Mouse (Mus musculus) left cerebral cortex, adult 9 months (tissue): ENCODE results near the gene Nln.

Experiments
- DNase-seq, 2 experiments: peaks; one replicate each; pipeline ENCODE4 v3.0.0; 2022; ENCODE audit warnings: low spot score in 2 of 2

Gene Nln

GRCm38 (mm10) chr13:104041481-104041880 is 67.9 kb downstream of the Nln start:
- DNase-seq: no peak

DNA sequence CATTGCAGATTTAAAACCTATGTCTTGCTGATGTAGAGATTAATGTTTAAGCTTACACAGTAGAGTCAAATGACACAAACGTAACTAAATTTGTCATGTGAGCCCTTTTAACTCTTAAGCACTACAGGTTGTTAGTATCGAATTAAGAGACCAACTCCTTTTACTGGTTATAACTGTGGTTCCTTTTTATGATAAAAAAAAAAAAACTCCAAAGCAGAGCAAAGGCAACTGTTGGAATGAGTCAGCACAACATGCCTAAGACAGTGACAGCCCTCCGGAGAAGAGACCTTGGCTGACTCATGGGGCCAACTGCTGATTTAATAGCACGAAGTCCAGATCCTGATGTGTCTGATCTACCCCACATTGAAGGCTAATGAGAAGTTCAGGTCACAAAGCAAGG is 68.5 kb downstream of the Nln start:
- DNase-seq: no peak

DNA sequence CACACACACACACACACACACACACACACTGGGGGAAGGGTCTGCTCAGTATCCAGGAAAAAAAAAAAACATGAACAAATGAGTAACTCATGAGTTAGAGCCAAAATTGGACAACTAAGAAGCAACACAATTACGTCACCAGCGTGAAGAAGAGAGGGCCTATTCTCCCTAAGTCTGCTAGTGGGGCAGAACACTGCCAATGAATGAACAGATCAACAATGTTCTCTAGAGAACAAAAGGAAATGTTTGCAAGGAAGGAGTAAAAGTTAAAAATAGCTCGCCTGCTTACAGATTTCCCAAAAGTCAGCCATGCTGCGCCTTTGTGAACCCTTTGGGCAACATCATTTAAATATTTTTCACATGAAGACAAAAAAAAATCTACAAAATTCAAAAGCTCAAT is 69.6 kb downstream of the Nln start:
- DNase-seq: no peak

- DNase-seq: no peak
These were observed 70.5 kb downstream of the Nln start for GRCm38 (mm10) chr13:104038891-104039290.

DNA sequence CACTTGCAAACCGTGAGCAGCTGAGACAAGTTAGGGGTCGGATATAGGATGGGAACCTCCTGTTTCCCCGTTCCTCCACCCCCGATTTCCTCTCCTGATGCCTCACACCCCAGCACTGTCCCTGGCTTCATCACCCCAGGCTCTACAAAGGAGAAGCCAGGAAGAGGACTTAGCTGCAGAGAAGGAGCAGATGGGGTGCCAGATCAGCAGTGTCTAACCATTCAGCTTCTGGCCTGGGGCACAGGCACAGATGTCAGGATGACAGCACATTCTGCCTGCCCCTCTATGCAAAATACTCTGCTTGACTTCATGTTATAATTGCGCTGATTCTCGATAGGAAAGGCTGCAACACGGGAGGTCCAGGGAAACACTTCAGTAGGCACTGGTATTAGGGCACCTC is 71.1 kb downstream of the Nln start:
- DNase-seq: no peak

- no peak for DNase-seq
These were observed 71.7 kb downstream of the Nln start for GRCm38 (mm10) chr13:104037531-104038290.

DNA sequence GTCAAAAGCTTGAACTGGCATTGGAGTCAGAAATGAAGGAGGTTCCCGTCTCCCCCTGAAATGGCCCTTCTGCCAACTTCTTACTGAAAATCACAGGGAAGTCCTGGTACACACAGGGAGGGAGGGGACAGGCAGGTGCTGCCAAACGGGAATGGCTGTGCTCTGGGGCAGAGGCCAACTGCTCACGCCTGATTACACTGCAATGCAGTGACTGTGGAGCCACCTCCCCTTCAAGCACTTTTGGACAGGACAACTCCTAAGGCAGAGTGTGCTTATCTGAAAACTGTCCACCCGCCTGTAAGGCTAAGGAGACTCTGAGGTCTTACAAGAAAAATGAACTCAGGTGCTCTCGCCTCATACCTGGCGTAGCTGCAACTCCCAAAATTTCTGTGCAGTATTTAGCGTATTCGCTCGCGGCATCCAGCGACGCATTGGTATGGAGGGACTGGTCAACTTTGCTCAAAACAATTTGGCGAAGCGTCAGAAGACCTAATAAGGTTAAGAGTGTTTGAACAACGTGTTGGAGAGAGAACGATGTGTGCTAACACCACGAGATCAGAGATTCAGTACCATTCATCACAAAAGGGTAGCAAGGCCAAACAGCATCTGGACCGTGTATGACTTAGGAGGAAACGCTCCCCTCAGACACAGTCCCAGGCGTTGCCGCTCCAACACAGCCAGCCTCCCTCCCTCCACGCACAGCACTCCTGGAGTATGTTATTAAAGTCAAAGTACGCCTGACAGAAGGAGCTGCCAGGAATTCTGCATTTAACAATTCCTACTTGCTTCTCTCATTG is 72.7 kb downstream of the Nln start:
- no peak for DNase-seq

DNA sequence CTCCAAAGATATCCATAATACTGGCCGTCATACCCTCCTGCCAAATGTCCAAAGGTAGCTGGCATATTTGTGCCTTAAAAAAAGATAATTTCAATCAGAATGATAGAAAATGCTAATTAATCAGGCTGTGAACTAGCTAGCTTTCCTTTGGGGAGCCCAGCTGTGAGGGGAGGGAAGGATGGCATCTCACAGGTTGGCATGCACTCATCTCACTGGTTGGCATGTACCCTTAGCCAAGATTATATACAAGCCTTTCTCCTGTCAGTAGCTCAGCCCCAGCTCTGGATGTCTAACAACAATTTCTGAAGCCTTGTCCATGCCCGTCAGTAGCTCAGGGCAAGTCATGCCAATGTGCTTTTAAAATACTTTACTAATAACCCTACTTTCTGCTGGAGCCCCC is 73.8 kb downstream of the Nln start:
- DNase-seq: no peak

GRCm38 (mm10) chr13:104034854-104035253 is 74.6 kb downstream of the Nln start:
- DNase-seq: no peak

- no peak for DNase-seq
These were observed 76.7 kb downstream of the Nln start for GRCm38 (mm10) chr13:104032620-104033133.

DNA sequence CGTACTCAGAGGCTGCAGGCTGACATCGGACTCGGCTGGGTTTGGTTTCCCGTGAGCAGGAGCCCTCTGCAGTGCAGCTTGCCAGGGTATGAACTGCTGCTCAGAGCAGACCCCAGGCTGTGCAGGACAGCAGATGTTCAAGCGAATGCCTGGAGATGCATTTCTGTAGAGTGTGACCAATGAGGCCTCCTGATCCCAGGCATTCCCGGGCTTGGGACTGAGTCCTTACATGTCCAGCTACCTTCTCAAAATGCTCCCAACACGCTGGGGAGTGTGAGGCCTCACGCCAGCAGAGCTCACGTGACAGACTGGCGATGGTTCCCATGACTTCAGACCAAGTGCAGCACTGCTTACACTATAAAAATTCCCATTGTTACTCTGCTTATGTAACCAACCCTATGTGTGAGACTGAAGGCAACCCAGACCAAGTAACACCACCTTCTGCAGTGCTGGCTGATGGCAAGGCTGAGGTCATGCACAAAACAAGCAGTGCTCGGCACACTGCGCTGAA is 77.5 kb downstream of the Nln start:
- peak; percentile 47 to 56 for DNase-seq

DNA sequence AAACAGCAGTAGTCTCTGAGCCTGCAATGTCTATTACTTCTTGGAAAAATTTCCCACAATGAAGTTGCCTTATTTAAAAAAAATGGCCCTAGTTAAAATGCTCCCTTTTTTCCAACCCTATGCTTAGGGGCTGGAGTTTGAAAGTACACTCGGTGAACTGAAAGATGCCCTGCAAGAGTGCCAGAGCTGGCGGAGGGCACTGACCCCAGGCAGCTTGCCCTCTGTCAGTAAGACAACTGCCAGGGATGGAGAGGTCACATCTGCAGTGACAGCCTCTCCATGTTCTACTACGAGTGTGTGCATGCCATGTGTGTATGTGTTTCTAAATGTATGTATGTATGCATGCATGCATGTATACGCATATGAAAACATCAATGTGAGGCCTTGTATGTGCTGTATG is 78.5 kb downstream of the Nln start:
- no peak for DNase-seq

- no peak for DNase-seq
These were observed 79.9 kb downstream of the Nln start for GRCm38 (mm10) chr13:104029511-104029910.

GRCm38 (mm10) chr13:104029089-104029488 is 80.3 kb downstream of the Nln start:
- no peak for DNase-seq

DNA sequence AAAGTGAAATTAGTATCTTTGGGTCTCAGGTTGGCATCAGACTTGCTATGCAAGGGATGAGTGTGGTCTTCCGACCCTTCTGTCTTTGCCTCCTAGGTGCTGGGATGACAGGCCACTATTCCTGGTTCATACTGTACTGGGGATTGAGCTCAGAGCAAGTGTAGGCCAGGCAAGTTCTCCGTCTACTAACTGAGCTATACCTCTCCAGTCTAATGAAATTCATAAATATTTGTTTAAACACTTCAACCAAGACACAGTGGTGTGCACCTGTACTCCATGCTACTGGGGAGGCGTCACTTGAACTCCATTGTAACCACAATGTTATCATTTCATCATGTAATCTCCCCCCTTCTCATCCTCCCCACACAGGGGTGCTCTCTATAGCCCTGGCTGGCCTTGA is 82.9 kb downstream of the Nln start:
- DNase-seq: no peak

DNA sequence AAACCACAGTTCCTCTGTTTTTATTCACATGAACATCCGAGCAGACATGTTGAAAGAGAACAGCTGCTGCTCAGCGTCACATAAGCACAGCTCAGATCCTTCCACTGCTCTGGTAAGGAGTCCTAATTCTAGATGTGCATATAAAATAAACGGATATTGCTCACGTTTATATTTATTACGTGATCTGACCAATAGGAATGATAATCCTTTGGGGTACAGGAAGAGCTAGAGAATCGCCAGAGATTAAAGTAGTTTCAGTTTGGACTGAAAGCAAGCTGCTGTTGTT is 83.8 kb downstream of the Nln start:
- no peak for DNase-seq

DNA sequence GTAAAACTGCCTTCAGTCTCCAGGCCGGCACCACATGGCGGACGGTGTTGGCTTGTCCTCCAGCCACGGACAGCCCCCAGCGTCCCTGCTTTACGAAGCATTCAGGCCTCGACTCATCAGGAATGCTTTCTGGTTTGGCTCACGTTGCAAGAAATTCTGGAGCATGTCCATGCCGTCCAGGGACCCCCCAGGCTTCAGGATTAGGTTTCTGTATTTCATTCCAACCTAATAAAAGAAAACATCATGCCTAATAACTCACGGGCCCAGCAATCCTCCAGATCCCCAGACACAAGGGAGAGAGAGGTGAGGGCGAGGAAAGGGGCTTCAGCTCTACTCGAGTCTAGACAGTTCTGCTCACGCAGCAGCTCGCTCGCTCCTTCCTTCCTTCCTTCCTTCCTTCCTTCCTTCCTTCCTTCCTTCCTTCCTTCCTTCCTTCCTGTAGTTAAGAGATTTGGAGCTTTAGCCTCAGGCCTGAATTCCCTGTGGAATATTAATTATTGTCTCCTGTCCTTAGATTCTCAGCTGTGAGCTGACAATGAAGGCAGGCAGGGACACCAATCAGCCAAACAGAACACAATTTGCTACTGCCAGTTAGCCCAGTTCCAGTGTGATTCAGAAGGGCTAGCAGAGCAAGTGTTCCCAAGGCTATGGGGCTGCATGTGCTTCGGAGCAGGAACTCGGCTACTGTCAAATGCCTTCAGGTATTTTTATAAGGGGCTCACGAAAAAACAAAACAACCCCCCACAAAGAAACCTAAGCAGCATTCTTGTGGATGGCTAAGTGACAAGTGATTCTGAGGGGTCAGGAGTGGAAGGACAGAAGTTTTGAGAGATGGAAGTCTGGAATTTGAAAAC is 84.3 kb downstream of the Nln start:
- no peak for DNase-seq

- no peak for DNase-seq
These were observed 85.1 kb downstream of the Nln start for GRCm38 (mm10) chr13:104024275-104024674.

- peak in 1 of 2 experiments; percentile 48 for DNase-seq
These were observed 86.0 kb downstream of the Nln start for GRCm38 (mm10) chr13:104023356-104023911.

DNA sequence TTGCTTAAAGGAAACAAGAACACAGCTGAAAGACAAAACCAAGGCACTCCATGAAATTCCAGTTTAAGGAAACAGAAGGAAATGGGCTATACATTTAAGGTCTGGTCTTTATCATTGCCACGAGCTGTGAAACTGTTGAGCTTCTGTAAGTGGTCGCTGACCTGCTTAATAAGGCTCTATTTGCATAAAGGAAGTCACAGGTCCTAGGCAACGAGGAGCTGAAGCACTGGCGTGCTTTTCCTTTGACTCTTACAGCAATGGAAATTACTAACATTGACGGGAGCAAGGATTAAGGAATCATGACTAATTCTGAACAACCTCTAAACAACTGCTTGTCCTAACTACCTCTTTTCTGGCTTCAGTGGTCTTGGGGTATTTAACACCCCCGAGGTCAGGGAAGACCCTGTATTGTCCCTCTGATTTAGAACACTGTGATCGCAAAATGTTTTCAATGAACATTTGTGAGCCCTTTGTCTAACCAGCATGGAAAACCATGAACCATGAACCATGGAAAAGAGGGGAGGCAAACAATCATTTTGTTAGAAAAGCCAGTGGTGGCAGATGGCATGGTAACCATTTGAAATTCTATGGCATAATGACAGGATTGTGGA is 90.8 kb downstream of the Nln start:
- no peak for DNase-seq
